Mouse (Mus musculus) cerebellum, postnatal 10 days (tissue): Measurements from ENCODE around the gene Trcg1.
"Not testable (repeated sequence)": the region's sequence is repeated elsewhere in the genome, so short reads cannot be mapped to it uniquely, and the experiment has no call there.

Experiments used
- DNase-seq, 2 experiments: peaks; one replicate each; pipeline ENCODE4 v3.0.0; 2021; ENCODE audit warnings: mixed read lengths in 2 of 2

The Trcg1 gene

DNA sequence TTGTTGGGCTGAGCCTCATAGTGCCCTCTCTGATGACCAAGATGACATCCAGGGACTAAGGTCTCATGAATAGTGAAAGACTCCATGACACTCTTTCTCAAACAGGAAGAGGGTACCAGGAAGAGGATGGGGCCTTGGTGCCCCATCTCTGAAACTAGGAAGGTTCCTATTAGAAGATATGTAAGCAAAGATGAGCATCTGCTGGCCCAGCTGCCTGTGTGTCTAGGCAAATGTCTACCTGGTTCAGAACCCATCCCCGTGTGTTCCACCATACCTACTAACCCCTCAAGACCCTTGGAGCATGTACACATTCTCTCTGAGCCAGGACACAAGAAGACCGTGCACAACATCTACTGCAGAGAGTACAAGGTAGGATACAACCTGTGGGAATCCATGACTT is at the start of gene Trcg1:
Gene Trcg1 (plus strand): TSS at position 301 of the 400 bp plus-strand sequence.
- DNase-seq, result no peak

DNA sequence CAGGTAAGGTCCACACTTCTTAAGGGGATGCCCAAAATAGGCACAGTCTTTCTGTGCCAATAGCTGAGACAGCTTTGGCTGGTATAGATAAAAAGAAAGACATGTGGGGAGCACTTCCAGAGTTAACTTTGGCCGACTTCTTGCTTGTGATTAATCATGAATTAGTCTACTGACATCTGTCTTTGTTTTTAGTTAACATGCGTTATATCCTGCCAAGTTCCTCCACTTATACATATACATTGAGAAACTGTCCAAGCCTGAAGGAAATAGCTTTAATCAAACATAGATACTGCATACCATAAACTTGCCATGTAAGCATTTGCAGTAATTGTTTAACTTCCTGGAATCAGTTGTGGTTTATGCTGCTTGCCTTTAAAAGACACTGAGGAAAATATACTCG is 39.6 kb upstream of the Trcg1 start:
- DNase-seq, result no peak

DNA sequence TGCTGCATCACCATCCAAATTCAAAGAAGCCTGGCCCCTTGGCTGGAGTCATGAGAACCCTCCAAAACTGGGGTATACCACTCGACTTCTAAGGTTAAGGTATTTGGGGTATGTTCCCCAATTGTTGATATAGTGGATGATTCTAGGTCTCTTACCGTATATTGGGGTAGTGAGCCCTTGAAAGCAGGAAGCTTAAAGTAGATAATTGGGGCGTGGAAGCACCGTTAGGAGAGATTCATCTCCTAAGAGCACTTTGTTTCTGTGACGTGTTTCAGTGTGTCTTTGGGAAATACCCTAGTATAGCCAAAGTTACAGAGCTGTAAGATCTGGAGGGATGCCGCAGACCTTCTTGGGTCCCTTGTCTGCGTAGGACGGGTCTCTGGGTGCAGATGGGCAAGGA is 38.9 kb upstream of the Trcg1 start:
- no peak for DNase-seq

DNA sequence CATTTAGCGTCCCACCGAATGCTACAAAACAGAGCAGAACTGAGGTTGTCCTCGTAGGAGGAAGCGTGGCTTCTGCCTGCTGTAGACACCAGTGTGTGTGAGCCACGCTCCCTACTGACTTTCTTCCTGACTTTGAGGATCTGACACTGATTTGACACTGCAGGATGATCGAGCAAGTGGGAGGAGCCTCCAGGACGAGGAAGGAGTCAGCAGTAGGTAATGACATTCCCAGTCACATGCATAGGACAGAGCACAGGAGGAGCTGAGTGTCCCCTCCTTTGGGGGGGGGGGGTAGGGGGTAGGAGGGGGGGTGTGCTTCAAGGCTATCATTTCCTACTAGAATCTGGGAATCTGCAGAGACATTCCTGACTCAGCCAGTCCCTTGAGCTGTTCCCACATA is 33.4 kb upstream of the Trcg1 start:
- no peak for DNase-seq

DNA sequence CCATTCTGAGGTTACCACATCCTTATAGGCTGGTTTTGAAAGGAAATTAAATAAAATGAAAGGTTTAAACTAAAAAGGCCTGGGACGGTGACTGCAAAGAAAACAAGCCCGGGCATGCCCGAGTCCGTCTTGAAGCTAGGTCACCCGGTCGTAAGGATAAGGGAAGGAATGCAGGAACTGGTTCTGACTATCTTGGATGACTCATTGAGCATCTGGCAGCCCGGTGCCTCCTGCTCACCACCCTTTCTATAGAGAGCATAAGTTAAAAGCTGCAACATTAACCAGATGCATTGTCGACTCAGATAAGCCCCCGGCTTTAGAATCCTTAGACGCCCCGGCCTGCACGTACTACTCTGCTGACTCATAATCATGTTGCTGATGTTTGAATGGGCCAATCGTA is 32.8 kb upstream of the Trcg1 start:
- not testable (repeated sequence) for DNase-seq

DNA sequence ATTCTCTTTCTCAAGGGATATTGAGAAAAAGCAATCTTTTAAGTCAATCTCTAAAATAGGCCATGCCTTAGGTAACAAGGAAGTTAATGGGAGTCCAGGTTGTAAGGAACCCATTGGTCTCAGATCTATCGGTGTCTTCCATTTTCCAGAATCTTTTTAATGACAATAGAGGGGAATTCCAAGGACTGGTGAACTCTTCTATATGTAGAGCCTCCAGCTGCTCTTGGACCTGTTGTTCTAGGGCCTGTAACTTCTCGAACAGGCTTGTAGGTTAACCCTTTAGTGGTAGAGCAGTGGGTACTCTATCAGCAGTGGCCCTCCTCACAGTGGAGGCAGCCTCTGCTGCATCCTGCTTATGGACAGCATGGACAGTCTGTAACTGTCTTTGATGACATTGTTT is 29.5 kb upstream of the Trcg1 start:
- DNase-seq, result no peak

DNA sequence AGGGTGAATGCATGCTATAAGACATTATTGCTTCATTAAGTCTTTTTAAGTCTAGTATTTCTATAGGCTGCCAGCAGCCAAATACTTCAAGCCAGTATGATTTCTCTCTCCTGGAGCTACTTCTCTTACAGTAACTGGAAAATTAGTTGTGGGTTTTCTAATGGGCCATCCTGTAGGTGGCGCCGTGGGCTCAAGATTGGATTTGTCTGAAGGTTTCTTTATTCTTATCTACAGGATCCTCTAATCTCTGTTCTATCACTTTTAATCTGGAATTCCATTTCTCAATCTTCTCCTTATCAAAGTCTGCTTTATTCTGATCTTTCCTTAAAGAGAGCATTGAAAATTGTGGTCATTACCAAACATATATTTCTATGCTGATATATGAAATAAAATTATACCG is 27.0 kb upstream of the Trcg1 start:
- DNase-seq, result peak; percentile 62 to 65

DNA sequence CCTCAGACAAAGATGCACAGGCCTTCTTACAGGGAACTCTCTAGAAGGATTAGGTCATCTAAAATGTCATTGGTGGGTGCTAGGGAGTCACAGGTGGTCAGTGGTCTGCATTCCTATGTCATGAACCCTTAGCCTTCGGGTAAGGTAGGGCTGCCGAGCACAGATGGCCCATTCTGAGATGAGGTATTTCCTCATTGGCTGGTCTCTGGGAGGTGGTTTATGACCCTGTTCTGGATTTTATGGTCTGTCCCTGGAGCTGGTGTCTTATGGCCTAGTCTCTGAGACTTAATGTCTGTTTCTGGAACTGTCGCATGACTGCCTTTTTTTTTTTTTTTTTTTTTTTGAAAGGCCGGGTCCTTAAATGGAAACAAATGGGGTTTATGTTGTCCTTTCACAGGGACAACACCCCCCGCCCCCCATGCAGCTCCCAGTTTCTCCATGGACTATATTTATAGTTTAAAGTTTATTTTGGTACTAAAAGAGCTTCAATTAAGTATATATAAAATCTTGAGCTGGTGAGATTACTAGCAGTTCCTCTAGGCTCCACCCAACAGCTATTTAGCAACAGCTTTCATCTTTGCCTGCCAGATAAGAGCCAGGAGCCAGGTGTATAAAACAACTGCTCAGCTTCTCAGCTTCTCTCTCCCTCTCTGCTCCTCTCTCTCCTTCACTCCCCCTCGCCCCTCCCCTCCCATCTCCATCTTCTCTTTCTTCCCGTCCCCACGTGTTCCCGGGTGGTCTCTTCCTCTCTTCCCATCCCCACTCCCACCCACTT is 23.7 kb upstream of the Trcg1 start:
- DNase-seq, result no peak

DNA sequence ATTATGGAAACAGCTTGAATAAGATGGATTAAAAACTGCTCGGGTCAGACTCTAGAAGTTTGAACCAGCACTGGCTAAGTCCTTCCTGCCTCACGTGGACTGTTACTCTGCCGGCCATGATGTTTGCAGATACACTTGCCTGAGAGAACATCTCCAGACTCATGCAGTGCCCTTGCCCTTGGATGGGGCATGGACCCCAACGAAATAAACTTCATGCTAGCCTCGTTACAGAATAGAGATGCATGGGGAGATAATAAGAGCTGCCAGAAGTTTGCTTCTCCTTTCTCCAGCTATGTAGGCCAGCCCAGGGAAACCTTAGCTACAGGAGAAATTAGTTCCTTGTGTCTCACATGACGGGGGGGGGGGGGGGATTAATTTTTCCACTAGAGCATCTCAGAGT is 21.9 kb upstream of the Trcg1 start:
- no peak for DNase-seq

DNA sequence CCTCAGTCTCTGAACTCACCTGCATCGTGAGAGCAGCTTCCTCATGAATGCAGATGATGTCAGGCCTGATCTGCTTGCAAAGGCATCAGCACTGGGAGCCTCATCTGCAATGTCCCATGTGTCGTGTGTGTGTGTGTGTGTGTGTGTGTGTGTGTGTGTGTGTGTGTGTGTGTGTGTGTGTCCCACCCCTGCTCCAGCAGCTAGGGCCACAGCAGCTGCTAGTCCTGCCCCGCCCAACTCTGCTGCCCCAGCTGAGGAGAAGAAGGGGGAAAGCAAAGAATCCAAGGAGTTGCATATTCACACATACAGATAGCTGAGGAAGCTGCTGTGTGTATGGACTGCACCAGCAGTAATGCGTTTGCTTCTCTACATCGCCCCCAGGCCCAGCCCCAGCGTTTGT is 19.1 kb upstream of the Trcg1 start:
- DNase-seq, result no peak

DNA sequence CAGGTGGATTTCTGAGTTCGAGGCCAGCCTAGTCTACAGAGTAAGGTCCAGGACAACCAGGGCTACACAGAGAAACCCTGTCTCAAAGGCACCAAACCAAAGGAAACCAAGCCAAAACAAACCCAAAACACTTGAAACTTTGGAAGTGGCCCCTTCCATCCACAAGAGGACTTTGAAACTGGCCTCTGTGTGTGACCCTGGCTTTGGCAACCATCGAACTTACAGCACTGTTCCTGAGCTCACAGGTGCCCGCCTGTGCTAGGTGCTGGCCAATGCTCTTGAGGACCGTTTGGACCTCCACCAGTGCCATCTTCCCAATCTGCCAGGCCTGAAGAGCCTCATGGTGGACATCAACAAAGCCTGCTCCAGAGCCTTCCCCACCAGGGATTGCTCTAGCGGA is 17.6 kb upstream of the Trcg1 start:
- no peak for DNase-seq

DNA sequence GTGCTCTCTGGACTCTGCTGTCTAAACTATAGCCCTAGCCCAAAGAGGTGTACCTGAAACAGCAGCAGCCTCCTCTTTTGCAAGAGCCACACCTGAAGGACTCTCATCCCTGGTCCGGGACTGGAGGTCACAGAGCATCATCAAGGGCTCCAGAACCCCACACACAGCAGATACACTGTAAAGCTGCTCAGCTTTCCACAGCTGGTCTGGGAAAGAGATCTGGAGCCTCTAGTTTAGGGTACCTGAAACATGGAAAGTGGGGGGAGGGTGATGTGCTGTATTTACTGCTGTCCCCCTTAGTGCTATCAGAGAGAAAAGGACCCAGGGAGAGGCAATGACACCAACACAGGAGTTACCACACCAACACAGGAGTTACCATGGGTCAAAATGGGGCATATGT is 16.8 kb upstream of the Trcg1 start:
- no peak for DNase-seq

DNA sequence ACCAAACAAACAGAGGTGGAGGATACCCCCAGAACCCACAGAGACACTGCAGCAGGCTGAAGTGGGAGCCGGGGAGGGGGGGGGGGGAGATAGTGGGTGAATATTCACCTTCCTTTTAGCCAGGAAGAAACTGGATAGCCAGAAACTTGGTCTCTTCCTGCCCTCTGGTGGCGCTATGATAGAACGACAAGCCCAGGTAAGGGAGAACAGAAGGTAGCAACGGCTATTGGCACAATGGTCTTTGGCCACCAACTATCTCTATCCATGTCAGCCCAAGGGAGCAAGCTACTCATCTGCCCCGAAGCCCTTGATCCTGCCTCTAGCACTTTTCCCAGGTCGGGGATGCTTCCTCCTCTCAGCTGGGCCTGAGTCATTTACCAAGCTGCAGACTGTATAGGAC is 16.0 kb upstream of the Trcg1 start:
- peak; percentile 74 to 79 for DNase-seq

DNA sequence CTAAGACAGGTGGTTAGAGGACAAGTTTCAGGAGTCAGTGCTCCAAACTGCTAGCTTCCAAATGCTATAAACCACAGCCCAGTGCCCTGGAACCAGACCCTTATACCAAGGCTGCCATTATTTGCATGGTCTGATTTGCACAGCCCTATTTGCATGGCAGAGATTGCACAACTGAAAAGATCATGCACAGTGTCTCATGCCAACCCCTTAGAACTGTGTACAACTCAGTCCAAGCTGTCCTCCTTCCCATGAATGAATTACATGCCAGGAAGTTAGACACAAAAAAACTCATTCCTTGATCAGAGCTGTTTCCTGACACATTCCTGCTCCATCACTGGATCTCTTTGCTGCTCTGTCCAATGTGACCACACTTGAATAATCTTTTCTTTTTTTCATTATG is 13.0 kb upstream of the Trcg1 start:
- DNase-seq, result no peak

DNA sequence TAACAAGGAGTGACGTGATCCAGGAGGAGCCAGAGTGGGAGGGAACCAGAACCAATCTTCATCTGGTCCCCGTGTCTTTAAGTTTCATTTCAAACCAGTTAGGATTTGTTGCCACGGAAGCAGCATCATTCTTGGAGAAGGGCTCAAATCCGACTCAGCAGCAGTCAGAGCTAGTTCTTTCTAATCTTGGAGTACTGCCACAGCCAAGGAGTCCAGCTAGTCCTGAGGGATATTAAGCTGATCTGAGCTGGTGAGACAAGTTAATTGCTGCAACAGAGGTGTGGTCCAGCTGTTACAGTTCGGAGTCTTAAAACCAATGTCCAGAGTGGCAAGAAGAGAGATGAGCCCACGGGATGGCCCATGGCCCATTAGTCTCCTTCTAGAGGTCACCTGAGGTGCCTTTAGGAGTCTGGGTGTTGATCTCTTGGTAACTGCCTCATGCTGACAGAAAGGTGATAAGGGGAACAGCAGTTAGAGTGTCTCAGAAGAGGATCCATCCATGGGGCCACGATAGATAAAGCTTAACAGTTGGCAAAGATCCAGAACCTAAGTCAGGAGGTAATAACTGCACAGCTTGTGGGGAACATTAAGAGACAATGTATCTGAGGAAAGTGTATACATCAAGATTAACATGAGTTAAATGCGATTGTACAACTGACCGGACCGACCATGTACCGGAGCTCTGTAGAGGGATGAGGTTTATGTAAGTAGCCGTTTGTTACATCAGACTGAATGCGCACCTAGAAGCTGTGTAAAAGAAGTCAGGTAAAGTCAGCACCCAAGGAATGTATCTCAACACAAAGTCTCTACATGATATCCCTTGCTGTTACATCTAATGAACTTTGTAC is 10.4 kb upstream of the Trcg1 start:
- DNase-seq, result no peak

DNA sequence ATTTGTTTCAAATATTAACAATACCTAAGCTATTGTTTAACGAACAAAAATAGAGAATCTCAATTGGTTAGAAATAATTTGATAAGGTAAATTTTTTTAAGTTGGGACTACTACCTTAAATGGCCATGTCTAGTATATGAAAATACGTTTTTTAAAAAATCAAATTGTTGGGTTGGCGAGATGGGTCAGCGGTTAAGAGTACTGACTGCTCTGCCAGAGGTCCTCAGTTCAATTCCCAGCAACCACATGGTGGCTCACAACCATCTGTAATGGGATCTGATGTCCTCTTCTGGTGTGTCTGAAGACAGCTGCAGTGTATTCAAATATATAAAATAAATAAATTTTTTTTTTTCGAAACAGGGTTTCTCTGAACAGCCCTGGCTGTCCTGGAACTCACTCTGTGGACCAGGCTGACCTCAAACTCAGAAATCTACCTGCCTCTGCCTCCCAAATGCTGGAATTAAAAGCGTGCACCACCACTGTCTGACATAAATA is 9.7 kb upstream of the Trcg1 start:
- DNase-seq, result not testable (repeated sequence)

DNA sequence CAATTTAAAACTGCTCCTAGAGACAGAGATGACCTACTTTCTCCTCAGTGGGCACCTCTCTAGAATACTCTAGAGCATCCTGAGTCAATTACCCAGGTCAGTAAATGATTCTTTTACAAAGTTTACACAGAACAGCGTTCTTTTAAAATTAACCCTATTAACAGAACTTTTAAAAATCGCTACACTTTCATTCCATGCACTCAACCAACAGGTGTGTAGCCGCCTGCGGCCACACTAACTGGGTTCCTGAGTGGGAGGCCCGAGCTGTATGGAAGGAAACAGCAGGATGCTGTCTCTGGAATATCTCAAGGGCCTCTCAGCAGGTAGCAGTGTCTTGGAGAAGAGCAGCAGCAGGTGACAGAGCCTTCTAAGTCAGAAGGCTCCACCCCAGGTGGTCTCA is 9.2 kb upstream of the Trcg1 start:
- DNase-seq, result no peak

DNA sequence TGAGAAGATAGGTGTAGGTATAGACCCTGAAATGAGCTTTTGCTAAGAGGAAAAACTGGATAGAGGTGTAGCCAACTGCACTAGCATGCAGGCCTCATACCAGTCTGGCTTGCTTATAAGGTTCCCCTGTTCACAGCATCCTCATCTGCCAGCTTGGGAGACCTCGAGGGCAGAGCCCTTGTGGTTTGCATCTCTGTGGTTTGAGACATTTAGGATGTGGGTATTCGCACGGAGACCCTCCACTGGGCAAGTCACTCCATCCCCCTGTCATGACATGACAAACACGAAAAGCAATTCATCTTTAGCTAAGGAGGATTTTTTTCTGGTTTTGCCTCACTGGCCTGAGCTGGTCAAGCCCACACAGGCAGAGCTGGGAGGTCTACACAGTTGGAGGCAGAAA is 8.2 kb upstream of the Trcg1 start:
- DNase-seq, result no peak

DNA sequence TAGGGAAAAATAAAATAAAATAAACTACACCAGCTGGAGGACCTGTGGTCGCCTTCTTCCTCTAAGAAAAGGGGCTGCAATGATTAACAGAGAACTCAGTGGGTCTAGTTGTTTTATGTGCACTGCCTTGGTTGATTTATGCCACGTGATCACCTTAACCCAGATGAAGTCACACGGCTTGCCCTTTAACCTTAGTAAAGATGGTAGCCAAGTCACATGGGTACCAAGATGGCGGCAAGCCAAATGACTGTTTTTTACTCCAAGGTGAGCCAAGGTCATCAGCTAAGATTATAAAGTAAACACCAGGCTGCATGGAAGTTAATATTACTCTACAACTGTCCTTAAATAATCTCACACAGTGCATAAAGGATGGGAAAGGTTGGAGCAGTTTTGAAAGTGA is 6.6 kb upstream of the Trcg1 start:
- no peak for DNase-seq

DNA sequence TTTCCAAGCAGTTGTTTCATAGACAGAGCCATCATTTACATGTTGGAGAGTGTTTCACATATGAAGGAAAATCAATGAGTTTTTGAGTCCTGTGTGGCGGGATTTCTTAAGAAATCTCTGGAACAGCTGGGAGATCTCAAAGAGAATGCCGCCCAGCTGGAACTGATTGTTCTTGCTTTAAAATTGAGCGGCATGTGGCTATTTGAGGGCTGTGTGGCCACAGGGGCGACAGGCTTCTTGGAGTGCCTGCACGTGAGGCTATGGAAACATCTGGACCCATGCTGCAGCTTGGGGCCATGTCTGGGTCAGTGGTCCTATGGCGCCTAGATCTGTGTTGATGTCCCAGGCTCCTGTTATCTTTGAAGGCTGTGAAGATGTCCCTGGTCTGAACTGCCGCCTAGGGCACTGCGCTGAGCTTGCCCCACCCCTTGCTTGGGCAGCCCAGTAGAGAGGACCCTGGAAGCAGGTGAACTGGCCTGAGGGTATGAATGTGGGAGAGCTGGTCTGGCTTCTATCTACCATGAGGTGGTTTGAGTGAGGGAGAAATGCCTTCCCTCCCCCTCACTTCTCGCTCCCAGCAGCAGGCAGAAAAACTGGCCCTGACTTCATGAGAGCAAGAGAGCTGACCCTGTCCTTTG is 6.1 kb upstream of the Trcg1 start:
- DNase-seq, result no peak

DNA sequence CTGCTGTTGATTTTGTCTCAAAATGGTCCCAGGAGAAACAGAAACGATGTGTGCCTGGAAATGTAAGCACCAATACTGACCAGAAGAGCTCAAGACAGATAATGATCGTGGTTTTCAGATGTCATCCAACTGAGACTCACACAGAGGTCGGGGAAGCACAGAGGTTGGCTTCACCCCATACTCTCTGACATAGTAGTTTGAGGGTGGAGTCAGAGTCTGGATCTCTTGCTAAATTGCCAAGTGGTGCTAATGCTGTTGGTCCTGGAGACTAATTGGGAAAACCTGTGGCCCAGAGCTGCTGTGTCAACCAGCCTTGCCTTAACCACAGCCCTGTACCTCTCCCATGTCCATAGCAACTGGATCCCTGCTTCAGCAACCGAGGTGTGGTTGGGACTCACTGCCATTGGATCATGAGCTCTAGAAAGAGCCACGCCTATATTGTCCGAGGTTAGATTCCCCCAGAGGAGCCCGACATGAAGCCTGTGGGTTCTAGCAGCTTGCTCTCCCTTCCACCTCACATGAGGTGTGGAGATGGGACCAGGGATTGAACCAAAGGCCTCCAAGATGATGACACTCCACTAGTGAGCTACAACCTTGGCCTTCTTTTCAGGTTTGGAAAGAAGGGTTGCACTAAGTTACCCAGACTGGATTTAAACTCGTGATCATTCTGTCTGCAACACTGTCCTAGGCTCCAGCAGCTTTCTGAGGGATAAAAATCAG is 4.7 kb upstream of the Trcg1 start:
- no peak for DNase-seq

DNA sequence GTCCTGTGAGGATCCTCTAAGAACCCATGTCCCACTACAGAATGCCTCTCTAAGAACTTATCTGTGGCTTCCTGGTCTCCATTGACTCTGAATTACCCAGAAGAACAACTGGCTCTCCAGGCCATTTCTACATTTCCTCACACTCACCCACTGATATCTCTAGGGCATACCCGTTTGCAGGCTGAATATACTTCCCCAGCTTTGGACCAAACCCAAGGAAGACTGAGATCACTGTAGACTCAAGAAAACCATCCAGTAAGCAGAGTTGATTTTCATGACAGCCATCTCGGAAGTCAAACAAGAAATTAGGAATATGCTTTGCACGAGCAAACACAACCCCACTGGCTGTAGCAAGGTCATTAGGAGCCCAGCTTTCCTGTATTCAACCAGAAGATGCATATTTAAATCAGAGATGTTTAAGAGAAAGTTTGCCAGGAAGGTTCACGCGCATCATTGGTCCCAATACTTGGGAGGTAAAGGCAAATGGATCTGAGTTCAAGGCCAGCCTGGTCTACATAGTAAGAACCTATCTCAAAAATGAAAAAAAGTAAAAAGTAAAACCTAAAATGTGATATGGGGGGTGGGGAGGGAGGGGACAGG is 3.9 kb upstream of the Trcg1 start:
- DNase-seq, result no peak

DNA sequence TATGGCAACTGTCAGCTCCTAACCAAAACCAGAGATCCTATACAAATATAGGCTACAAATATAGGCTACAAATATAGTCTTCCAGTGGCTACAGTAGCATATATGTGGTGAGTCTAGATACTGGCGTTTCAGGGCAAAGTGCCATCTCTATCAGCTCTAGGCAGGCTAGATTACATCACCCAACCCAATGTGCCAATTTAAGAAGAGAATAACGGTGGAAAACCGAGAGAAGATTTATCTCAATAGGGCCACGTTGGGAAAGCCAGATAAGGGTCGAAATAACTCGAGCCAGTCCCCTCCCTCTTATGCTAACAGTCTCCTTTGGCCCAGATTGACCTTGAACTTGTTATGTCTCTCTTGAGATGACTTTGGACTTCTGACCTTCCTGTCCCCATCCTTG is 3.2 kb upstream of the Trcg1 start:
- no peak for DNase-seq
